Mouse (Mus musculus) testis, adult 2 months (tissue): ENCODE measurements around the gene Rex1bd. TPM values are rescaled to one million over a fixed set of nuclear protein-coding genes. Genes with fewer than 3 reads are reported as not detected.

Source experiments
- H3K27ac ChIP-seq: fragments of 200-500 bp; 2 replicates; pipeline ENCODE4 v1.5.1; 2012; ENCODE audit warnings: low read depth, low read length; ENCODE audit not compliant: control insufficient read depth, insufficient read depth
- H3K27me3 ChIP-seq: fragments of 200-500 bp; 2 replicates; pipeline ENCODE4 v1.6.1; 2012; ENCODE audit warnings: mild to moderate bottlenecking, low read length, moderate library complexity; ENCODE audit not compliant: control insufficient read depth, insufficient read depth
- H3K36me3 ChIP-seq: fragments of 200-500 bp; 2 replicates; pipeline ENCODE4 v1.6.1; 2012; ENCODE audit warnings: mild to moderate bottlenecking, low read length; ENCODE audit not compliant: control insufficient read depth, insufficient read depth
- H3K4me1 ChIP-seq: fragments of 200-500 bp; 2 replicates; pipeline ENCODE4 v1.6.1; 2012; ENCODE audit warnings: low read length; ENCODE audit not compliant: control insufficient read depth, insufficient read depth
- H3K4me3 ChIP-seq: fragments of 200-500 bp; 2 replicates; pipeline ENCODE4 v1.5.1; 2012; ENCODE audit warnings: low read depth, mild to moderate bottlenecking, low read length, moderate library complexity, mixed read lengths; ENCODE audit not compliant: control insufficient read depth
- CTCF ChIP-seq: fragments of 200-500 bp; IDR thresholded peaks from 2 replicates; pipeline ENCODE4 v1.5.1; 2012; ENCODE audit warnings: low read depth, mild to moderate bottlenecking, inconsistent platforms, low read length, moderate library complexity; ENCODE audit not compliant: control insufficient read depth, insufficient read depth, insufficient replicate concordance
- POLR2A ChIP-seq: fragments of 200-500 bp; IDR thresholded peaks from 2 replicates; pipeline ENCODE4 v1.6.1; 2012; ENCODE audit warnings: low read depth, mild to moderate bottlenecking, inconsistent platforms, low read length, moderate library complexity; ENCODE audit not compliant: control insufficient read depth
- polyA plus RNA-seq: library from polyadenylated mRNA; depleted of rRNA; stranded (reverse); fragments of >200 nt; gene quantifications from 2 replicates; pipeline ENCODE4 v1.2.3, GENCODE M21; 2012

Gene Rex1bd
- polyA plus RNA-seq, 1 experiment = 23.9 TPM

DNA sequence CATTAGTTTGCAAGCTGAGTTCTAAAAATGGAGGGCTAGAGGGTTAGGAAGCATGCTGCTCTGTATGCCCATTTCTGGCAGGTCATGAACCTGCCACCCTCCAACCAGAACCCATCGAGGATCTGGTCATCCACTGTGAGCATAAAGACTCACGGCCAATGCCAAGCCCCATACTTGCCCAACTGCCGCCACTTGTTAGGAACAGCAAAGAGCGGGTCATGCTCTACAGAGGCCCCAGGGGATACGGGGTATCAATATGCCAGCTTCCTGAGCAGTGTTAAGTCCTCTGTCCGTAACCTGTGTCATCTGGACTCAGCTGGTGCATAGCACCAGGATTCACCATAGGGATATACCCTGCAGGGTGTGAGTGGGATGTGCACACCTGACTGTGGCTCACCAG, 42.4 kb downstream of the Rex1bd start:
- TF ChIP-seq CTCF (no peak), POLR2A (no peak)
- H3K36me3 ChIP-seq = no peaks in the 10 kb centered on the region
- H3K27ac ChIP-seq = no peak overlapping the region

DNA sequence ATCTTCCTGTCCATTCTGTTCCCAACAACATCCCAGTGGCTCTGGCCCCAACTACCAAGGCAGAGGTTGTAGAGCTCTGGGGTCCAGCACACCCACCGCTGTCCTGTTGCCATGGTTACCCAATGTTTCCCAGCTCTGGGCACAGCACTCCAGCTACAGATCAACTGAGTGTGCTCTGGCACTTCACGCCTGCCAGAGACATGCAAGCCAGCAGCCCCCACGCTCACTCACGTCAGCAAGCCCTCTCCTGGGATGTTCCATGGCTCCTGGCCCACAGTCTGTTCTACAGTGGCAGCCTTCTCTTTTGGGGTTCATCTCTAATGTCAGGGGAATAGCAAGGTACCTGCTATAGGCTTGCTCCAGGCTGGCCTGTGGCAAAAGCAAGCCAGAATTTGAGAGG, 43.2 kb downstream of the Rex1bd start:
- H3K4me1 ChIP-seq = peaks cover 11% of the 10 kb centered on the region
- no peak overlapping the region for H3K4me3 ChIP-seq
- H3K27ac ChIP-seq = no peak overlapping the region
- no peaks in the 10 kb centered on the region for H3K27me3 ChIP-seq
- TF ChIP-seq POLR2A (no peak), CTCF (no peak)
- no peaks in the 10 kb centered on the region for H3K36me3 ChIP-seq

More for the DNA sequence above, 42.4 kb downstream of the Rex1bd start:
- Histone ChIP-seq H3K4me3 (no peak overlapping the region), H3K4me1 (peaks cover 11% of the 10 kb centered on the region), H3K27me3 (no peaks in the 10 kb centered on the region)

DNA sequence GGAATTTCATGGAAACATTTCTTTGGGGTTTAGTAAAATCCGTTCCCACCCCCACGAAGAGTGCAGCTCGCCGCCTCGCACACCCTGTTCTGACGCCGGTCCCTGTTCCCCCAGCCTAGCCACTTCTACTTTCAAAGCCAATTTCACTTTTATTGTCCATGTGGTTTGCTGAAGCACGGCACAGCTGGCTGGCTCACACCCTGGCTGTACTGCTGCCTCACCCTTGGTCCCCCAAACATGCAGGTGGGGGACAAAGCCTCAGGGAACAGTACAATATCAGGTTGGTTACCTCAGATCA, 44.1 kb downstream of the Rex1bd start:
- peak overlapping the region; percentile 59 for H3K27ac ChIP-seq
- H3K27me3 ChIP-seq = no peaks in the 10 kb centered on the region
- H3K4me3 ChIP-seq = no peak overlapping the region
- TF ChIP-seq POLR2A = no peak
- TF ChIP-seq CTCF = no peak
- no peaks in the 10 kb centered on the region for H3K36me3 ChIP-seq
- peaks cover 11% of the 10 kb centered on the region for H3K4me1 ChIP-seq

DNA sequence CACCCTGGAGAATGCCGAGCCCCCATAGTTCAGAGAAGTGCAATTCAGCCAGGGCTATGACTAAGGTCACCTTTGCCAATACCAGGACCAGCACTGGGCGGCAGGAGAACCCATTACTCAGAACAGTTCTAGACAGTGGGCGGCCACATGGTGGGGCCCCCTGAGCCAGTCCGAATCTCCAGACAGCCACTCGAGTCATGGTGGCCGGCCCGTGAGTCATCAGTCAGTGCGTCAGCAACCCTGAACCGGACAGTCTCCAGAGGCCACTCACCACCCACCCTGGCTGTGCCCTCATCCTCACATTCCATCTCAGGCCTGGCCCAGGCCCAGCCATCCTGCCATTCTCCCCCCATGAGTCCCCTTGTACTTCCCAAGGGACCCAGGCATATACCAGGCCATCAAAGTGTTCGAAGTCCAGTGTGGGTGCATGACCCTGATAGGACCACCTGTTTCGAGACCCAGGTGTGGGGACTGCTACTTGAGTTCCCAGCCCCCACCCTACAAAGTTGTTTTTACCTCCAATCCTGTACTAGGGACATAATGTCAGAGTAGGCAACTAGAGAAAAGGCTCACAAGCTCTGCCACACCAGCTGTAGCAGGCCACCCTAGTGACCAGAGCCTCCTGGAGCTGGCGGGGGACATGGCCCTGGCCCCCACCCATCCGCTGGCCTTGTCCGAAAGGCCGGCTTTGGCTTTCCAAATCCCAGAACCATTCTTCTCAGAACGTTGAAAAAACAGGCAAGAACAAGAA, 44.6 kb downstream of the Rex1bd start:
- no peaks in the 10 kb centered on the region for H3K27me3 ChIP-seq
- no peak overlapping the region for H3K4me3 ChIP-seq
- H3K36me3 ChIP-seq = no peaks in the 10 kb centered on the region
- H3K4me1 ChIP-seq = peaks cover 11% of the 10 kb centered on the region
- peak overlapping the region; percentile 62 for H3K27ac ChIP-seq
- TF ChIP-seq POLR2A = no peak
- no peak for TF ChIP-seq CTCF

DNA sequence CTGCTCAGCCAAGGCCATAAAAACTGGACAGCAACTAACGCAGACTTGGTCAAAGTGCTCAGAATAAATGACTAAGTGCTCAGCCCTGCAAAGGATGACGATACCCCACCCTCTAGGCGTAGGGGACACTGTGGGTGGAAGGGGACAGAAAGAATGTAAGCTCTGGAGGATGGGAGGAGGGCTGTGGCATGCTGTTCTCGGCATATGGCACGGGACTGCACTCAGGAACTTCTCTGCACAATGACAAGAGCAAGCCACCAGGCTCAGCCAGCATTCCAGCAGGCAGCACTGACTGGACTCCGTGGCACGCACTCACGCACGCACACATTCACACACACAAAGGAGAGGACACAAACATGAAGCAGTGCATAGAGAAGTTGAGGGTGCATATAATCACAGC, 45.9 kb downstream of the Rex1bd start:
- TF ChIP-seq CTCF (no peak), POLR2A (no peak)
- H3K27ac ChIP-seq = no peak overlapping the region
- peaks cover 11% of the 10 kb centered on the region for H3K4me1 ChIP-seq
- H3K36me3 ChIP-seq = no peaks in the 10 kb centered on the region
- H3K27me3 ChIP-seq = no peaks in the 10 kb centered on the region
- no peak overlapping the region for H3K4me3 ChIP-seq

DNA sequence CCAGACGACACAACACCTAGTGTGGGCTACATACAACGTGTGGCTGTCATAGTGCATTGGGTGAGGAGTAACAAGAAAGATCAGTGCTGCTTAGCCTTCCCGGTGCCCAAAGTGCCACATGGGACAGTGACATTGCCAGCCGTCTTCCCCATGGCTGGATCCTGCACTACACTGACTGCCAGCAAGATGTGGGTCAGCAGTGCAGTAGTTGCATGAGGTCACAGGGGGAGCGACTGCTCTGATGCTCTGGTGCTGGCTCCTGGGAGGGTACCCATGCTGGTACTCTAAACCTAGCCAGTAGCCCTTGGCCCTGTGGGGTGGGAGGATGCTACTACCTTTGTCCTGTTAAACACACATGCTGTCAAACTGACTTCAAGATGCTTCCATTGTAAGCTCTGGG, 46.4 kb downstream of the Rex1bd start:
- Histone ChIP-seq H3K27me3 (no peaks in the 10 kb centered on the region), H3K4me3 (no peak overlapping the region), H3K4me1 (peaks cover 11% of the 10 kb centered on the region), H3K36me3 (no peaks in the 10 kb centered on the region), H3K27ac (no peak overlapping the region)
- TF ChIP-seq POLR2A (no peak), CTCF (no peak)

DNA sequence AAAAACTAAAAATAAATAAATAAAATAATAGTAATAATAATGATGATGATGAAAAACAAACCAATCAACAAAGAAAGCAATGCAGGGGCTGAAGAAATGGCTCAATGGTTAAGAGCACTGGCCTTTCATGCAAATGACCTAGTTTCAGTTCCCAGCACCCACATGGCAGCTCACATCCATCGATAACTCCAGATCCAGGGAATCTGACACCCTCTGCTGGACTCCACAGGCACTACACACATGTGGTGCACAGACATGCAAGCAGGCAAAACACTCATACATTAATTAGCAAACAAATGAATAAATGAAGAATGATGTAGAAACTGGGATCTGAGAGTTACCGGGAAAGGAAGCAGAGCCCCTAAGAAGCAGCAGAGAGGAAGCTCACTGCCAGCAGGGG, 46.9 kb downstream of the Rex1bd start:
- Histone ChIP-seq H3K4me1 (peaks cover 11% of the 10 kb centered on the region), H3K27ac (no peak overlapping the region), H3K36me3 (no peaks in the 10 kb centered on the region), H3K27me3 (no peaks in the 10 kb centered on the region), H3K4me3 (no peak overlapping the region)
- TF ChIP-seq POLR2A (no peak), CTCF (no peak)
